Mouse (Mus musculus): ENCODE measurements at regions not wholly inside any gene's neighbourhood (a gene's known extent, or its start where the extent isn't known, plus 50 kb on each side); places are given as distances from the start of the nearest gene placed in this dataset.

- TF ChIP-seq POLR2A (IDR thresholded peaks at IDR 0.05; ENCODE audit: insufficient read depth, low read length), result no peak
- TF ChIP-seq CTCF (IDR thresholded peaks at IDR 0.05; ENCODE audit: low read depth, low read length), result no peak
- TF ChIP-seq EP300 (IDR thresholded peaks at IDR 0.05; ENCODE audit: insufficient read depth, low read depth, low read length), result no peak
Observed at GRCm38 (mm10) chr1:88825215-88825614, 123.2 kb upstream of the Arl4c start.

All from ES-Bruce4 (cell line).